Mouse (Mus musculus): Measurements from ENCODE around the gene Slk.
"Not testable (repeated sequence)": the region's sequence is repeated elsewhere in the genome, so short reads cannot be mapped to it uniquely, and the experiment has no call there.

The Slk gene

GRCm38 (mm10) chr19:47570042-47570441, 9.4 kb upstream of the Slk start:
- in situ Hi-C loops (cut with MseI, MboI), result no loop called here

GRCm38 (mm10) chr19:47571981-47572380, 7.5 kb upstream of the Slk start:
- in situ Hi-C loops (cut with MseI, MboI), result not testable (repeated sequence)

DNA sequence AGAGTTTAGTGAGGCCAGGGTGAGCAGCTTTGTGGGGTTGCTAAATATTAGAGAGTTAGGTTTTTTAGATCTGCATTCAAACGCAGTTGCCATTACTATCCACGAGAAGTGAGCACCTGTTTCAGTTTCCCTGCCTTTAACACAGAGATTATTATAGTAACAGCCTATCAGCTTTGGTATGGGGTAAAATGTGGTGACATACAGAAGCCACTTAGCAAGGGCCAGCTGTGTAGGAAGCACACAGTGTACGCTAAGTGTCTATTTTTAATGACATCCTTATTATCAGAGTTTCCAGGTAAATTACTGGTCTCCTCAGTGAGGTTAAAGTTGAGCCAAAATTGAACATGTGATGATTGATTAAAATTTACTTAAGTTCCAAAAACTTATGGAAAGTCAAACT, 5.8 kb upstream of the Slk start:
- in situ Hi-C loops (cut with MseI, MboI), result no loop called here

DNA sequence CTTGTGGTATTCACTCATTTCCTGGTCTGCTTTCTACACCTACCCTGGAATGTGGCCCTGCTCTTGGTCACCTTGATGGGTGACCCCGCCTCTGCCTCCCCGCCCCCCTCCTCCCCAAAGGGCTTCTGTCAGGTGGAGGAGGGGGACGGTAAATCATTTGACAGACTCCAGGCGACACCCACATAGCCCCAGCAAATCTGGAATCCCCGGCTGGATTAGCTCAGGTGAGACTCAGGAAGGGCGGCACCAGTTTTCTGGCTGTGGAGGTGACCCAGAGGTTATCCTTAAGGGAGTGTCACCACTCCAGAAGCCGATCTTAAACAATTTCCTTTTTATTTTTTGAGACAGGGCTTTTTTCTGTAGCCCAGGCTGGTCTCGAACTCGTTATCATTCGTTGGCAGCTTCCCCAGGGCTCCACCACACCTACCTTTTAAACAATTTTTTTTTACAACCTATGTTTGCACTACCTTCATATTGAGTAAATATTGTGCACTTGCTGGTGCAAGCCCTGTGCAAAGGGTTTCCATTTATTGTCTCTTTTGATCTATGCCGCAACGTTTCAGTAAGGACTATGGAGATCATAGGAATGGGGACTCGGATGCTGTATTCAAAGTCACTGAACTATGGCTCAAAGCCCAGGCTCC, 775 bp upstream of the Slk start:
- in situ Hi-C loops (cut with MseI, MboI), result no loop called here

DNA sequence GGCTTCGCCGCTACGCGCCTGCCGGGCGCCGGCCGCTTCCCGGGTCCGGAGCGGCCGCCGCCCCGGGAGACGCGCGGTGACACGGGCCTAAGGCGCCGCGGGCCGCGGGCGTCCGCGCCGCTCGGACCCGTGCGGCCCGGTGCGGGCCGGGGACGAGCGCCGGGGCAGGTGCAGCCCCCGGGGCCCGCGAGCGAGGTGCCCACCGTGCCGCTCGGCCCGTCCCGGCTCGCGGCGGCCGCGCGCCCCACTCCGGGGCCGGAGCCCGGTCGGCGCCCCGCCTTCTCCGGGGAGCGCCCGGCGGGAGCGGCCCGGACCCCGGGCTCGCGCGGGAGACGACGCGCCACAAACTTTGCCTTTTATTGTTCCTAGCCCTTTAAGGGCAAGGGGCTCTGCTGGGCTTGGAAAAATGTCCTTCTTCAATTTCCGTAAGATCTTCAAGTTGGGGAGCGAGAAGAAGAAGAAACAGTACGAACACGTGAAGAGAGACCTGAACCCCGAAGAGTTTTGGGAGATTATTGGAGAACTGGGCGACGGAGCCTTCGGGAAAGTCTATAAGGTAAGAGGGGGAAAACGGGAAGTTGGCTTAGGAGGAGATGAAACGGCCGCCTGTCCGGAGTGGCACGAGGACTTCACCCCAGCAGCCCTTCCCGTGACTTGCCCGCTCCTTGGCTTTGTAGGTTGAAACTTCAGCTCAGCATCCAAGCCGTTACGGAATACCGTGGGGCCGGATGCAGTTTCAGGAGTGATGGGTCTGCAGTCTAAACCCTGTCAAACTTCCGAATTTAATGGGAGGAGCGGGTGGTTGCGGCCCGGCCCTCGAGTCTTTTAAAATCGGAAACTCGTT, 532 bp downstream of the Slk start:
- in situ Hi-C loops (cut with MseI, MboI), result no loop called here

DNA sequence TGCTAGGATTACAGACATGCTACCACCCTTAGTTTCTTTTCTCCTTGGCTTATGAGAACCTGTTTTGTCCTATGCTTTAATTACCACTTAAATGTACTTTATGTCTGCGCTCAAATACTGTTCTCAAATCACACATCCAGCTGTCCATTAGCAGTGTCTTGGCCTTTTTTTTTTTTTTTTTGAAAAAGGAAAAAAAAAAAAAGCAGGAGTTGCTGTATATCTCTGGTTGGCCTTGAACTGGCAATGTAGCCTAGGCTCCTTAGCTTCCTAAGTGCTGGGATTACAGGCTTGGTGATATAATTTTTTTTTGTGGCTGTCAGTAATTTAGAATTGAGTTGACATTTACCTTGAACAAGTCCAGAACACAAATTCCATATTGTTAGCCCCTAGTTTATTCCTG, 6.3 kb downstream of the Slk start:
- in situ Hi-C loops (cut with MseI, MboI), result no loop called here

DNA sequence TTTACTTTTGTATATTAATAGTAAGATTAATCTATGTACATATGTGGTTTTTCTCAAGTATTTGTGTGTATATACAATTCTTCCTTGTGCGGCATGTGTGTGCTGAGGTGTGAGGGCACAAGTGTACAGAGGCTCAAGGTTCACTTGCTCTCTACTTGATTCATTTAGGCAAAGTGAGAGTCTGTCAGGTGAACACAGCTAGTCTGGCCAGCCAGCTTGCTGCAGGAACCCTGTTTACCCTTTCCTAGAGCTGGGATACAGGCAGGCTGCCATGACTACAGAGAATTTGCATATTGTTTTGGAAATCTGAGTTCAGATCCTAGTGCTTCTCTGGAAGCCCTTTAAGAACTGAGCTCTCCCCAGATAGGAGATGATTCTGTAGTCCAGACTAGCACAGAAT, 7.5 kb downstream of the Slk start:
- in situ Hi-C loops (cut with MseI, MboI), result no loop called here

- in situ Hi-C loops (cut with MseI, MboI), result no loop called here
Measured at GRCm38 (mm10) chr19:47608513-47608912, 29.0 kb downstream of the Slk start.

- in situ Hi-C loops (cut with MseI, MboI), result loop anchor here in 1 of 2 experiments (10.0 kb wide), 1 partner anchor 109 kb away; no protein-coding TSS in a partner anchor
Measured at GRCm38 (mm10) chr19:47613442-47613841, 34.0 kb downstream of the Slk start.

DNA sequence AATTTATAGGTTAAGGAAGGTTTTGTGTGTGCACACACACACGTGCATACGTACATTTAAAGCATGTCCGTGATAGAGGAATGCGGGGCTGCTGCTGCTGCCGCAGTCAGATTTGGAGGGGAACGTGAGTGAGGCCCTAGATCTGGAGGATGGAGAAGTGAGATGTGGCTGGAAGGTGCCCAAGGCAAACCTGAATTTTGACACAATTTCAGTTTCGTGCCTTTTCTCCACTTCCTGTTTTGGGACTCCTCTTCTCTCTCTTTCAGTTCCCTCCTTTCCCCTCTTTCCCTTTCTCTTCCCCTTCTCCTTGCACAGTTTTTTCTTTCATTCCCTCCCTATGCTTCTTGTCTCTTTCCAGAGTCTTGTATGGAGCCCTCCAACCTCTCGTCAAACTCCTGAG, 42.0 kb downstream of the Slk start:
- in situ Hi-C loops (cut with MseI, MboI), result no loop called here

DNA sequence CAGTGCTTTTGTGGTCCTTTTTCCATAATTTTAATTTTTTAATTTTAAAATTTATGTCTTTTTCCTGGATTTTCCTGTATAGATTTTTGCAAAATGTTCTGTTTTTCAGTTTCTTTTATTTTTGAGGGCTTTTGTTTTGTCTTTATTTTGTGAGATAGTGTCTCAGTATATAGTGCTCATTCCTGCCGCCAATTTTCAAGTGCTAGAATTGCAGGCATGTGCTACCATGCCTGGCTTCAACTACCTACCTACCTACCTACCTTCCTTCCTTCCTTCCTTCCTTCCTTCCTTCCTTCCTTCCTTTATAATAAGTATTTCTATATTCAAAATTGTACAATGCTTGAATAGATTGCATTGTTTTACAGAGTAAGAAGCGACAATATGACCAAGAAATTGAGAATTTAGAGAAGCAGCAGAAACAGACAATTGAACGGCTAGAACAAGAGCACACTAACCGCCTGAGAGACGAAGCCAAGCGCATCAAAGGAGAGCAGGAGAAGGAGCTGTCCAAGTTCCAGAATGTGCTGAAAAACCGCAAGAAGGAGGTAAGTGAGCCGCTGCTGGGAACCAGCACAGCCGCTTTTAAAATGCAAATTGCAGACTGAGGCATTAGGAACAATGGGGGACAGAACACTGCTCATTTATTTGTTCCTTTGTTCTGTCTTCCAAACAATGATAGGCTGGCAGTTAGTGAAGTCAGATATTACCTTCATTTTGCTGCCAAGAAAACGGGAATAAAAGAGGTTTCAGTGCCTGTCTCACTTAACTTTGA, 45.6 kb downstream of the Slk start:
- in situ Hi-C loops (cut with MseI, MboI), result no loop called here

DNA sequence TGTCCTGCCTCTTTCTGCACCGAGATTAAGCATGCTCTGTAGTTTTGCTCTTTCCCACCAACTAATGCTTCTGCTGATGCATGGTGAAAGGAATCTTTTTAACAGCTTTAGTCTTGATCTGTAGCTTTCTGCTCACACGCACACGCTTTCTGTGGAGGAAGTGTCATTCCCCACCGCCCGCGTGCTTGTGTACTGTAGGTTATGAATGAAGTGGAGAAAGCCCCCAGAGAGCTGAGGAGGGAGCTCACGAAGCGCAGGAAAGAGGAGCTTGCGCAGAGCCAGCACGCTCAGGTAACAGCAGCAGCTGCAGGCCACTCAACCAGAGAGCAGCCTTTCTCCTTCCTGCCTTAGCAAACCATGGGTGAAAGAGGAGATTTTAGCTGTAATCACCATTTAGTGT, 48.0 kb downstream of the Slk start:
- in situ Hi-C loops (cut with MseI, MboI), result no loop called here

- in situ Hi-C loops (cut with MseI, MboI), result no loop called here
Measured at GRCm38 (mm10) chr19:47629068-47629467, 49.6 kb downstream of the Slk start.

- in situ Hi-C loops (cut with MseI, MboI), result no loop called here
Measured at GRCm38 (mm10) chr19:47630381-47630780, 50.9 kb downstream of the Slk start.

GRCm38 (mm10) chr19:47631799-47632198, 52.3 kb downstream of the Slk start:
- in situ Hi-C loops (cut with MseI, MboI), result no loop called here

DNA sequence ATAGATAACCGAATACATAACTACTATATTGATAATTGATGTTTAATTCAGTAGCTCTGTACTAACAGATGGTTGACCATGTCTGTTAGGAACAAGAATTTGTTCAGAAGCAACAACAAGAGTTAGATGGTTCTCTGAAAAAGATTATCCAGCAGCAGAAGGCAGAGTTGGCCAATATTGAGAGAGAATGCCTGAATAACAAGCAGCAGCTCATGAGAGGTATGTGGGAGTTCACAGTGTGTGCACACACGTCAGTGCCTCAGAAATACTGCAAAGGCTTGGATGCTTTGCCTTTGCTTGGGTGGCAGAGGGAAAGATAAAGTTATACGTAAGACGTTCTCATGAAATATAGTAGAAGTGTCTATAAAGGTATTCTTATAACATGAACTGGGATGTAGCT, 55.9 kb downstream of the Slk start:
- in situ Hi-C loops (cut with MseI, MboI), result no loop called here

GRCm38 (mm10) chr19:47643910-47644309, 64.4 kb downstream of the Slk start:
- in situ Hi-C loops (cut with MseI, MboI), result no loop called here

DNA sequence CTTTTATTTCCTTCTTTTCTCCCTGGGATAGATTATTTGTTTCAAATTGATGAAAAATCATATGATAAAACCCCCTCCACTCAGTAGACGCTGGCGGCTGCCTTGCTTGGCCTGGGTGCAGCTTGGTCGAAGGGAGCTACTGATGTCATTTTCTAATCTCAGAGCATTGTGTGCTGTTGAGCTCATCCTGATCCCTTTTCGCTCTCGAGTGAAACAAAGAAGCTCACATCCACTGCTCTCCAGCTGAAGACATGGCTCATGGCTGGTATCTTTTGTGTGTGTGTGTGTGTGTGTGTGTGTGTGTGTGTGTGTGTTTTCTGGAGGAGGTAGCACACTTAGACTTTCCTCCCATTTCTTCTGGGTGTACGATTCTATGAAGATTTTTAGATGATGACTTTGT, 66.1 kb downstream of the Slk start:
- in situ Hi-C loops (cut with MseI, MboI), result no loop called here

DNA sequence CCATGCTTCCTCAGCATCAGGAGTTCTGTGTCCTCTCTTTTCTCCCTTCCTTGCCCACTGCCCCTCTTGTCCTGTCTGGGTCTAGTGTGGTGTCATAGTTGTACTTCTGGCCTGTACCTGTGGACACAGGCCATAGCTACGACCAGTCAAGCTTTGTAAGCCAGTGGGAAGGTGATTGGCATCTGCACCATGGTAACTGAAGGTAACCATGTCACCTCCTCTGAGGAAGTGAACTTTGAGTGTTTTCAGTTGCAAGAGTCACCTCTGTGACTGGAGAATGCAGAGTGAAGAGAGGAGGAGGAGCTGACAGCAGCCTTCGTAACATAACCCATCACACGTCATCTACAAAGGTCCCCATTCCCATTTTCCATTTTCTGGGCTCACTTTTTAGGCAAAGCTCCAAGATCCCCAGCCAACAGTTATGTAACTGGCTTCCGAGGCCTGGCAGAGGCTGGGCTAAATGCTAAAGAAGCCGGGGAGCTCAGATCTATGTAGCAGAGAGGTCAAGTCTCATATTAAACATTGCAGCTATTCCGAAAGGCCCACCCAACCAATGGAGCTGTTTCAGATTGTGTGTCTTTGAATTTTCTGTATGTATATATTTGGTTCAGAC, 67.1 kb downstream of the Slk start:
- in situ Hi-C loops (cut with MseI, MboI), result no loop called here

DNA sequence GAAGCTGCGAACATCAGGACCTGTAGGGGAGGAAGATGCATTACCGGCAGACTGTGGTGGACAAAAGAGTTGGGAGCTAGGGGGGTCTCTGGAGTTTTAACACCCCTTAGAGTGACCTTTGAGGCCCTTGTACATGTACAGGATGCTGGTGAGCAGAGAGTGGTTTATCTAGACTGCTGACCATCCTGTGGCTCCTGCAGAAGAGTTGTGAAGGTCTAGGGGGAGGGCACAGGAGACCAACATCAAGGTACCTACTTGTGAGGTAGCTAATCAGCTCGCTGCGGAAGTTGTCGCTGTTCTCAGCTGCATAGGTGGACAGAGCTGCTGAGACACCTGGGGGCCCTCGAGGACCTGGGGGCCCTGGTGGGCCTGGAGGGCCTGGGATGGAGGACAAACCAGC, 69.6 kb downstream of the Slk start:
- in situ Hi-C loops (cut with MseI, MboI), result no loop called here

DNA sequence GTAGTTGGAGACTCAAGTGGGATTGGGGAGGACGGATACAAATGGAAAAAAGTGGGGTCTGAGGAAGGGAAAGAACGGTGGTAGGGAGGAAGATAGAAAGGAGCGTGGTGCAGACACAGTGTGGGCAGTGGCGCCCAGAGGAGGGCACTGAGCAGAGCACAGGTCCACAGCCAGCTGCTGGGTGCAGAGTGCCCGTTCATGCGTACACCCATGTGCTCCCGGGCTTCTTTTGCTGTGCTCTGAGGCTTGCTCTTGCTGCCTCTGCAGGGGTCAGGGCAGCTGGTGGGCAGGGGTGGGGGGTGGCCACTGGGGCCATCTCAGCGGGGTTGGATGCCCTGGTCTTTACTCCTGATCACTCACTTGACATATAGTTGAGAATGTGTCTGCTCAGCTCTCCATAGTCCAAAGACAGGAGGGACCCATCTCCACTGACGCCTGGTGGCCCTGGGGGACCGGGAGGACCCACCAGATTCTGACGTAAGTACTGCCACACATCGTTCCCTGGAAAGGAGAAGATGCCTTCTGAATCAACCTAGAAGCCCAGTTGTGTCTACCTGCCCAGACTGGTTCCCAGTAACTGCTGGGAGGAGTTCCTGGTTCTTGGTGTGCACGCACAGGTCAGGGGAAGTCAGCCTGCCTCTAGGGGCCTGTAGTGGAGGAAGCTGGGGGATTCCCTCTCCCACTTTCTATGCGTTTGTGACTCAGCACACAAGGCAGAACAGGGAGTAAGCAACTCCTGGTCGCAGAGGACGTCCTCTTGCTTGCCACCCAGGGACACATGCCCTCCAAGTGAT, 71.1 kb downstream of the Slk start:
- in situ Hi-C loops (cut with MseI, MboI), result no loop called here
